Comparison of ENCODE assay signal across 31 mouse cellular contexts in genomic region chr10:67090611-67091010, GRCm38 (mm10).
"Had no signal": no experiment of that assay in that cellular context is flagged by ENCODE, and none has a peak within 500 bp of the region (broad histone marks: within the 10 kb centered on the region; RNA-seq: fewer than 3 reads in every experiment).

No protein-coding gene starts in this region.

- H3K9me3 ChIP-seq: limb, embryonic 10.5 days; limb, embryonic 13.5 days; limb, embryonic 15.5 days; liver, embryonic 12.5 days; liver, embryonic 13.5 days; liver, embryonic 15.5 days; lung, embryonic 15.5 days; midbrain, embryonic 10.5 days; midbrain, embryonic 12.5 days; midbrain, embryonic 13.5 days; midbrain, embryonic 15.5 days had no signal

- H3K4me2 ChIP-seq: limb, embryonic 12.5 days; limb, embryonic 13.5 days; limb, embryonic 15.5 days; liver, embryonic 11.5 days; liver, embryonic 12.5 days; liver, embryonic 13.5 days; liver, embryonic 15.5 days; lung, embryonic 14.5 days; lung, embryonic 15.5 days; midbrain, embryonic 11.5 days; midbrain, embryonic 12.5 days; midbrain, embryonic 13.5 days; midbrain, embryonic 15.5 days had no signal

- H3K36me3 ChIP-seq: limb, embryonic 12.5 days; limb, embryonic 13.5 days; liver, embryonic 12.5 days; liver, embryonic 13.5 days; liver, embryonic 15.5 days; lung, embryonic 15.5 days; midbrain, embryonic 13.5 days; midbrain, embryonic 15.5 days had no signal

- H3K4me3 ChIP-seq: left cerebral cortex, adult 2 months; limb, embryonic 10.5 days; limb, embryonic 12.5 days; limb, embryonic 13.5 days; limb, embryonic 15.5 days; liver, embryonic 12.5 days; liver, embryonic 13.5 days; liver, embryonic 15.5 days; lung, embryonic 15.5 days; megakaryocyte, embryonic 14.5 days; midbrain, embryonic 10.5 days; midbrain, embryonic 12.5 days; midbrain, embryonic 13.5 days; midbrain, embryonic 15.5 days; myocyte had no signal

- H3K27me3 ChIP-seq: limb, embryonic 15.5 days; liver, embryonic 12.5 days; liver, embryonic 13.5 days; liver, embryonic 15.5 days; lung, embryonic 15.5 days; megakaryocyte, embryonic 14.5 days; midbrain, embryonic 12.5 days; midbrain, embryonic 13.5 days; midbrain, embryonic 15.5 days had no signal

- DNase-seq: left cerebral cortex, postnatal 4 days; liver; liver, embryonic 13.5 days; liver, postnatal 0 days; lung, adult 18-20 months; lung, adult 2 months; lung, embryonic 14.5 days; lung, postnatal 10 days; lung, postnatal 14 days; lung, postnatal 36 days; lung, postnatal 4 days; midbrain, embryonic 14.5 days had no signal

- H3K4me1 ChIP-seq: liver, embryonic 15.5 days had no signal

- H3K27ac ChIP-seq: left cerebral cortex, adult 2 months; limb, embryonic 10.5 days; limb, embryonic 12.5 days; limb, embryonic 13.5 days; limb, embryonic 15.5 days; liver, embryonic 12.5 days; liver, embryonic 13.5 days; liver, embryonic 14.5 days; liver, embryonic 15.5 days; lung, embryonic 15.5 days; macrophage; midbrain, embryonic 10.5 days; midbrain, embryonic 12.5 days; midbrain, embryonic 13.5 days; midbrain, embryonic 15.5 days had no signal

- H3K9ac ChIP-seq: limb, embryonic 12.5 days; limb, embryonic 13.5 days; limb, embryonic 15.5 days; liver, embryonic 12.5 days; liver, embryonic 13.5 days; liver, embryonic 14.5 days; liver, embryonic 15.5 days; liver, postnatal 0 days; lung, embryonic 14.5 days; lung, embryonic 15.5 days; midbrain, embryonic 12.5 days; midbrain, embryonic 13.5 days; midbrain, embryonic 15.5 days had no signal

- ATAC-seq: liver, embryonic 12.5 days; liver, postnatal 0 days; midbrain, embryonic 13.5 days; midbrain, embryonic 15.5 days; midbrain, embryonic 16.5 days had no signal
